Mouse (Mus musculus) heart, embryonic 10.5 days (tissue): ENCODE data around the gene Map7. TPM values are rescaled to one million over a fixed set of nuclear protein-coding genes. Genes with fewer than 3 reads are reported as not detected.

ENCODE experiments used
- DNase-seq: peaks from one replicate; pipeline ENCODE4 v3.0.0-alpha.2; 2017; ENCODE audit warnings: low spot score
- H3K27ac ChIP-seq: fragments of 300-500 bp; sonication (generic); 2 replicates; pipeline ENCODE4 v1.5.1; 2016; ENCODE audit warnings: mild to moderate bottlenecking
- H3K27me3 ChIP-seq: fragments of 300-500 bp; sonication (generic); 2 replicates; pipeline ENCODE4 v1.6.1; 2016; ENCODE audit warnings: mild to moderate bottlenecking; ENCODE audit not compliant: poor library complexity, insufficient read depth, severe bottlenecking
- H3K36me3 ChIP-seq: fragments of 300-500 bp; sonication (generic); 2 replicates; pipeline ENCODE4 v1.6.1; 2016; ENCODE audit warnings: mild to moderate bottlenecking, moderate library complexity
- H3K4me1 ChIP-seq: fragments of 300-500 bp; sonication (generic); 2 replicates; pipeline ENCODE4 v1.6.1; 2016; ENCODE audit warnings: mild to moderate bottlenecking
- H3K4me3 ChIP-seq: fragments of 300-500 bp; sonication (generic); 2 replicates; pipeline ENCODE4 v1.5.1; 2016; ENCODE audit warnings: mild to moderate bottlenecking, moderate library complexity
- H3K9me3 ChIP-seq: fragments of 300-500 bp; sonication (generic); 2 replicates; pipeline ENCODE4 v1.6.1; 2016; ENCODE audit warnings: mild to moderate bottlenecking, moderate library complexity
- whole genome bisulfite sequencing: fragments of 180-500 bp; shearing (Covaris S2); methylation state at CpG from one replicate; pipeline ENCODE4 v1.1.7; 2016; 5-methylcytosine and 5-hydroxymethylcytosine counted together
- polyA plus RNA-seq: library from polyadenylated mRNA; unstranded; fragments of >200 nt; fragmentation: Nextera tagmentation; extraction: Ambion mirVana; gene quantifications from 2 replicates; pipeline ENCODE4 v1.2.1, GENCODE M21; 2016

Map7 gene
- polyA plus RNA-seq, 1 experiment from 2014 or later = 3.8 TPM

- peaks cover 24% of the 10 kb centered on the region for H3K4me1 ChIP-seq
- 32% methylated on average over 4 of the region's 4 CpGs for WGBS
- H3K4me3 ChIP-seq = no peak overlapping the region
- H3K27me3 ChIP-seq = no peaks in the 10 kb centered on the region
- no peak overlapping the region; the same call in 1 of the 2 replicates for H3K27ac ChIP-seq
- no peaks in the 10 kb centered on the region for H3K9me3 ChIP-seq
- no peak for DNase-seq
- no peaks in the 10 kb centered on the region for H3K36me3 ChIP-seq
Measured at GRCm38 (mm10) chr10:20158756-20159155, 10.5 kb downstream of the Map7 start.

- 84% methylated on average over 5 of the region's 5 CpGs for WGBS
- H3K4me3 ChIP-seq = no peak overlapping the region
- peaks cover 24% of the 10 kb centered on the region for H3K4me1 ChIP-seq
- DNase-seq = no peak
- no peaks in the 10 kb centered on the region for H3K27me3 ChIP-seq
- H3K36me3 ChIP-seq = no peaks in the 10 kb centered on the region
- H3K27ac ChIP-seq = no peak overlapping the region
- H3K9me3 ChIP-seq = no peaks in the 10 kb centered on the region
Measured at GRCm38 (mm10) chr10:20159308-20159707, 11.0 kb downstream of the Map7 start.

- DNase-seq = no peak
- no peaks in the 10 kb centered on the region for H3K9me3 ChIP-seq
- WGBS = 51% methylated on average over 8 of the region's 8 CpGs
- no peaks in the 10 kb centered on the region for H3K27me3 ChIP-seq
- no peak overlapping the region for H3K27ac ChIP-seq
- no peaks in the 10 kb centered on the region for H3K36me3 ChIP-seq
- no peak overlapping the region for H3K4me3 ChIP-seq
- H3K4me1 ChIP-seq = peaks cover 21% of the 10 kb centered on the region
Measured at GRCm38 (mm10) chr10:20160914-20161313, 12.6 kb downstream of the Map7 start.

DNA sequence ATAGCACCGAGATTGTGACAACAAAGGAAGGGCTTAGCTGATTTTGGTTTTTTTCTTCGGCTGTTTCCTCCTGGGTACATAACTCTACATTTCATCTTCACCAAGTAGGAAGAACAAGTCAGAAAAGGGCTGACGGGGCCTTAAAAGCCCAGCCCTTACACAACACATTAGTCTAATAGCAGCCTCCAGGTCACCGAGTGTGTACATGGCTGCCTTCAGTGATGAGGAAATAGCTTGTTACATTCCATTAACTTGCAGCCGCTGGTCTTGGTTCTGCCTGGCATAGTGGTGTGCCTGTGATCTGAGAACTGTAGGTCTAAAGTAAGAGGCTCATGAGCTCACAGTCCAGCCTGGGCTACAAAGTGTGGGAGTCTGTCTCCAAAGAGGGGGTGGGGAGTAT is 16.5 kb downstream of the Map7 start:
- no peaks in the 10 kb centered on the region for H3K27me3 ChIP-seq
- no peak for DNase-seq
- H3K27ac ChIP-seq = no peak overlapping the region
- WGBS = 84% methylated on average over 5 of the region's 5 CpGs
- no peaks in the 10 kb centered on the region for H3K9me3 ChIP-seq
- H3K4me3 ChIP-seq = no peak overlapping the region
- no peaks in the 10 kb centered on the region for H3K36me3 ChIP-seq
- H3K4me1 ChIP-seq = peaks cover 12% of the 10 kb centered on the region

DNA sequence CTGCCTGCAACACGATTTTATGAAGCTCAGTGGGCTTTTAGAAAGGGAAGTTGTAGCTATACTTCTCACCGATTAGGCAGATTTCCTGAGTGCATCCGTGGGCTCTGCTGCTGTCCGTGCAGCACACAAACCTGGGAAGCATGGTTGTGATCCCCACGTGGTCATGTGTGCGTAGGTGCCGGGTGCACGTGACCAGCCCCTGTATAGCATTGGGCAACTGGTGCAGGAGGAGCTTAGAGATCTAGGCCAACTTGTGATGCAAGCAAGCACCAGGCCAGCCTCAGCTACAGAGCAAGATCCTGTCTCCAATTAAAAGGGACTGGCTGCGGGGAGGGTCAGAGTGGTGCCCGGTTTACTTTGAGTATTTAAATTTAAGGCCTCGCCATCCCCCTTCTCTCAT is 18.5 kb downstream of the Map7 start:
- WGBS = 76% methylated on average over 11 of the region's 11 CpGs
- H3K36me3 ChIP-seq = no peaks in the 10 kb centered on the region
- H3K9me3 ChIP-seq = no peaks in the 10 kb centered on the region
- DNase-seq = no peak
- peaks cover 19% of the 10 kb centered on the region for H3K4me1 ChIP-seq
- no peak overlapping the region for H3K27ac ChIP-seq
- no peaks in the 10 kb centered on the region for H3K27me3 ChIP-seq
- H3K4me3 ChIP-seq = no peak overlapping the region

- H3K9me3 ChIP-seq = no peaks in the 10 kb centered on the region
- no peak overlapping the region for H3K27ac ChIP-seq
- H3K4me3 ChIP-seq = no peak overlapping the region
- H3K36me3 ChIP-seq = no peaks in the 10 kb centered on the region
- WGBS = 92% methylated on average over 4 of the region's 4 CpGs
- no peak for DNase-seq
- H3K4me1 ChIP-seq = peaks cover 19% of the 10 kb centered on the region
- H3K27me3 ChIP-seq = no peaks in the 10 kb centered on the region
Measured at GRCm38 (mm10) chr10:20167467-20167866, 19.2 kb downstream of the Map7 start.

- H3K36me3 ChIP-seq = no peaks in the 10 kb centered on the region
- H3K27me3 ChIP-seq = no peaks in the 10 kb centered on the region
- peaks cover 16% of the 10 kb centered on the region for H3K4me1 ChIP-seq
- no peak overlapping the region for H3K4me3 ChIP-seq
- no peak for DNase-seq
- H3K27ac ChIP-seq = no peak overlapping the region
- H3K9me3 ChIP-seq = no peaks in the 10 kb centered on the region
- WGBS = 79% methylated on average over 3 of the region's 3 CpGs
Measured at GRCm38 (mm10) chr10:20169182-20169674, 21.0 kb downstream of the Map7 start.

GRCm38 (mm10) chr10:20169927-20170604 is 21.8 kb downstream of the Map7 start:
- Histone ChIP-seq H3K36me3 (no peaks in the 10 kb centered on the region), H3K4me3 (peak overlapping the region; percentile 42), H3K27me3 (no peaks in the 10 kb centered on the region), H3K4me1 (peaks cover 16% of the 10 kb centered on the region), H3K9me3 (no peaks in the 10 kb centered on the region), H3K27ac (peak overlapping the region; percentile 23; the same call in 1 of the 2 replicates)
- 23% methylated on average over 19 of the region's 19 CpGs for WGBS
- DNase-seq = no peak

DNA sequence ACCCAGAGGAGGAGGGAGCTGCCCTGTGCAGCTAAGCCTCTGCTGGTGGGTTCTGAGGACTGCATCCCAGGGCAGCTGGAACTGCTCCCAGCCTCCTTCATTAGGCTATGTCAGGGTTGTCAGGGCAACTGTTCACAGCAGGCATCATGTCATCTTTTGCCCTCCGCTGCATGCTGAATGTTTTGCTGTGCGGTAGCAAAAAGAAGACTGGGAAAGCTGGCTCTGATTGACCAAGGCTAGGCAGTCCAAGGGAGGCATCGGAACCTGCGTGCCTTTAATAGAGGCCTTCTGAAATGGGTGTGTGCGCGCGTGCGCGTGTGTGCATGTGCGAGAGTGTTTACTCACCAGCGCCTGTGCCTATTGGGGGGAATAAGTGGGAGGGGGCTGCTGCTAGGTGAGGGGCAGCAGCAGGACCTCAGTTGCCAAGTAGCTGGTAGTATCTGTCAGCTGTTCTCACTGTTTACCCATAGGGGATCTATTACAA is 22.4 kb downstream of the Map7 start:
- H3K36me3 ChIP-seq = no peaks in the 10 kb centered on the region
- H3K9me3 ChIP-seq = no peaks in the 10 kb centered on the region
- no peaks in the 10 kb centered on the region for H3K27me3 ChIP-seq
- DNase-seq = peak; percentile 90
- H3K4me1 ChIP-seq = peaks cover 16% of the 10 kb centered on the region
- peak overlapping the region; percentile 42 for H3K4me3 ChIP-seq
- WGBS = 53% methylated on average over 11 of the region's 11 CpGs
- peak overlapping the region; percentile 23; the same call in 1 of the 2 replicates for H3K27ac ChIP-seq

DNA sequence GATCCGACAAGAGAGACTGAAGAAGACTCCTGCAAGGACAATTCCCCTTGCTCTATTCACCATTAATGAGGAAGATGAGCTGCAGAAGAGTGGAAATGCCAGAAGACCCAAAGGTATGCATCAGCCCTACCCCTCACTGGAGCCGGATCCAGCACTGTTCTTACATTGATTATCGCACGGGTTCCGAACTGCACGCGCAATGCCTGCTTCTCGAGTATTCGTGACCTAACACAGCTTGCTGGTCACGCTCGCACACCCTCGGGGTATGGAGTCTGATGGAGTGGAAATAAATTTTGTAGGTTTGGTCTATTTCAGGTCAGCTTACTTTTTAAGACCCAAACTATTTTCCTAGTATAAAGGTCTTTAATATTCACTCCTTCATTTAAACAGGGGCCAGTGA is 22.9 kb downstream of the Map7 start:
- Histone ChIP-seq H3K27ac (no peak overlapping the region), H3K4me3 (no peak overlapping the region), H3K27me3 (no peaks in the 10 kb centered on the region), H3K4me1 (peaks cover 18% of the 10 kb centered on the region), H3K36me3 (no peaks in the 10 kb centered on the region), H3K9me3 (no peaks in the 10 kb centered on the region)
- no peak for DNase-seq
- 86% methylated on average over 12 of the region's 12 CpGs for WGBS

- Histone ChIP-seq H3K4me1 (peaks cover 20% of the 10 kb centered on the region), H3K9me3 (no peaks in the 10 kb centered on the region), H3K36me3 (no peaks in the 10 kb centered on the region), H3K27ac (no peak overlapping the region), H3K4me3 (no peak overlapping the region), H3K27me3 (no peaks in the 10 kb centered on the region)
- DNase-seq = no peak
- WGBS = 51% methylated on average over 4 of the region's 4 CpGs
Measured at GRCm38 (mm10) chr10:20171756-20172155, 23.5 kb downstream of the Map7 start.

DNA sequence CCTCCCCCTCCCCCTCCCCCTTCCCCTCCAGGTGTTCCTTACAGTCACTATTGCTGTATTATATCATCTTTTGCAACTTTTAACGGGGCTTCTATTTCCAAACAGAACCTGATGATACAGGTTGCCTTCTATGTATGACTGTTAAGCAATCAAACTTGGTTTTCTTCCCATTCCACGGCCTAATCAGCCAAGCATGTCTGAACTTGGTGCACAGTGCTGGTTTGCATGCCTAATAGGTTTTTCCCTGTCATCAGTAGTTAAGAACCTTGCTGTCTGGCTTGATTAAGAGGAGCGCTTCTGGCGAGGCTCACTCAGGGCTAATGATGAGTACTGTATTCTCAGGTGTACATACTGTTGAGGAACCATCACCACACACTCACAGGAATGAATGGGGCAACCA is 25.5 kb downstream of the Map7 start:
- Histone ChIP-seq H3K36me3 (no peaks in the 10 kb centered on the region), H3K4me3 (no peak overlapping the region), H3K27me3 (no peaks in the 10 kb centered on the region), H3K4me1 (peaks cover 21% of the 10 kb centered on the region), H3K27ac (no peak overlapping the region), H3K9me3 (no peaks in the 10 kb centered on the region)
- 70% methylated on average over 4 of the region's 4 CpGs for WGBS
- DNase-seq = no peak

DNA sequence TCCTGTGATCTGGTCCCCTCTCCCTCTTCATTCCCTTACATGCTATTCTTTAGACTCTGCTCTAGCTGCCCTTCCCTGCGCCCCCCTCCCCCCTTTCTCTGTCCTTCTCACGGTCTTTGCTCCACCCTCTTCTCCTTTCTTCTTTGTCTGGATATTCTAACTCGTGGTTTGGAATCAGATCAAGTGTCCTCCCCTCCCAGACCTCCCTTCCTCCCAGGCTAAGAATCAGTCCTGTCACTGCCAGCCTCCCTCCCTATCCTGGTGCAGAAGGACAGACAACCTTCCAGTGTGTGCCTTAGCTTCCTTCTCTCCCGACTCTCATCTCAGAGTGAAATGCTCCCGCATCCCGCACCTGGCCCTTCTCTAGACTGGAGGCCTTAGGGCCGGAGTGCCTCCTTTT is 27.8 kb downstream of the Map7 start:
- Histone ChIP-seq H3K27me3 (0 out of 2 replicates have a peak, but pooled peaks cover 5% of the 10 kb centered on the region), H3K36me3 (no peaks in the 10 kb centered on the region), H3K4me1 (peaks cover 15% of the 10 kb centered on the region), H3K4me3 (no peak overlapping the region), H3K9me3 (no peaks in the 10 kb centered on the region), H3K27ac (no peak overlapping the region)
- DNase-seq = no peak
- 78% methylated on average over 7 of the region's 7 CpGs for WGBS
